Mouse (Mus musculus): Measurements from ENCODE around the gene Ubl4b.

Ubl4b gene

DNA sequence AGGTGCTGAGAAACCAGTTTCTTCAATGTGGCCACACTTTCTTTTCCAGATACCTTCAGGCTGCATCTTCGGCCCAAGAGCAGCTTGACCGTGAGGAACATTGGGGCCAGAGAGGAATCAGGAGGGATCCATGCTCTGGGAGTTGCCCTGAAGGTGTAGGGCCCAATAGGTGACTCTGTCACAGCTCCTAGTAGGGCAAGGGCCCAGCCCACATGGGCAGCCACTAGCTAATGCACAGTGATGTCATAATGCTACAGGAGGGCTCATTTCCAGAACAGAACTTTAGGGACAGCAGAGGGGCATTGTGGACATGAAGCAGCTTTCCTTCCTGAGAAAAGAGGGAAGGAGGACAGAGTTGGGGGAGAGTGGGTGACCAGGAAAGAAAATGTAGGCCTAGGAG lies at the start of gene Ubl4b:
Gene Ubl4b, minus strand, starts transcription at position 232 of the 400 bp plus-strand sequence.
- DNase-seq (ENCODE audit: low spot score): no peak

DNA sequence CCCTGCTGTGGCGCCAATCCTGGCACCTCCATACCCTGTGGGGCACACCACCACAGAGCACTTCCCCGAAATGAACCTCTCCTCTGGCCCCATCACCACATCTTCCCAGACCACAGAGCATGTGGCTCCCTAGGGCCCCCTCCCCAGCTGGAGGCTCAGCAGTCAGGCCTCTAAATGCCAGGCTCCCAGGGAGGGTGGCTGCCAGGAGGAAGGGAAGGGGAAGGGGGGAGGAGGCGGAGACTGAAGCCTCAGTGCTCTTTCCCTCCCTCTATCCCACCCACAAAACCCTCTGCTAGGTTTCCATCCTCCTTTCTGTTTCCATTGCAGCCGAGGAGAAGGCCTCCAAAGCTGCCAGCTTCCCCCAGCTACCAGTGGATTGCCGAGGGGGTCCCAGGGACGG lies 45.3 kb upstream of the Ubl4b start:
- no peak for DNase-seq (ENCODE audit: low spot score)

DNA sequence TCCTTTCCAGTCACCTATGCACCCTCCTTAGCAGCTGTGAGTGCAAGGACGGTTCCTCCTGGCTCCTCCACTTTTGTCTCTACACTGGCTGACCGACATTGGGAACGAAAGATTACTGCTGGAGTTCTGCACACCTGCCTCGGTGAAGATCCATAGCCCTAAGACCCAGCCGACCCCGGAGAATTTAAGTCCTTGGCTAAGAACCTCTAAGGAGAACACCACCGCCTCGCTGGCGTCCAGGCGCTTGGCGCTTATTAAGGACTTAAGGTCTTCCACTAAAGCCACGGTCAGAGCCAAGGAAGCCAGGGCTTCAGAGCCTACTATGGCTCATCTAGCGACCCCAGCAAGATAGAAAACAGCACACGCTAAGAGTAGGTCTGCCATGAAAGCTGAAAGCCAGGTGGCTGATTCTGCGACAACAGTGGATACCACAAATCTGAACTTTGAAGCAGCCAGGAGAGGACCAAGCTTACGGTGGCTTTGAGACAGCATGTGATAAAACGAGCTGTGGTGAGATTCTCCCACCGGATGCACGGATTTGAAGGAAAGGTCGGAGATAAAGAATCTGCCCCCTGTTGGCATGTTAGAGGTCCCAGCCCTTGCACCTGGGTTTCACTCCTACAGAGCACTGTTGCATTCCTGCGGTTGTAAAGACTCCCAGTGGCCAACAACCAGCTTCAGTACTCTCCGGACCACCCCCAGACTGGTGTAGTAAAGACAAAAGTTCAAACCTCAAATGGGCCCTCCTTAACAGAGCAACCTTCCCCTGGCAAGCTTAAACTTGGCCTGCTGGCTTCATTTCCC lies 42.9 kb upstream of the Ubl4b start:
- DNase-seq (ENCODE audit: low spot score): no peak

DNA sequence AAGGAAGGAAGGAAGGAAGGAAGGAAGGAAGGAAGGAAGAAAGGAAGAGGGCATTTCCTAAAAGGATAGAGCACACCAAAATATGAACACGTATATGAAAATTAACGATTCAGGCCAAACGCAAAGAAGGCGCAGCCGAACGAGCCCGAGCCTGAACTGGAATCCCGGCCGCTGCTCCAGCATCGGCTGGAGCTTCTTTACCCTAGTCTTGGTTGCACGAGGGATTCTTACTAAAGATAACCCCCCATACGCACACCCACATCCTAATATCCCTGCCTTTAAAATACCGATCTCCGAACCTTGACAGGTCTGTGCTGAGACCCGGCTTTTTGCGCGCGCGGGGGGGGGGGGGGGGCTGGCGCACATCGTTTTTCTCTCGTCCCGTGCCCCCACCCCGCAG lies 42.3 kb upstream of the Ubl4b start:
- DNase-seq (ENCODE audit: low spot score): no peak

DNA sequence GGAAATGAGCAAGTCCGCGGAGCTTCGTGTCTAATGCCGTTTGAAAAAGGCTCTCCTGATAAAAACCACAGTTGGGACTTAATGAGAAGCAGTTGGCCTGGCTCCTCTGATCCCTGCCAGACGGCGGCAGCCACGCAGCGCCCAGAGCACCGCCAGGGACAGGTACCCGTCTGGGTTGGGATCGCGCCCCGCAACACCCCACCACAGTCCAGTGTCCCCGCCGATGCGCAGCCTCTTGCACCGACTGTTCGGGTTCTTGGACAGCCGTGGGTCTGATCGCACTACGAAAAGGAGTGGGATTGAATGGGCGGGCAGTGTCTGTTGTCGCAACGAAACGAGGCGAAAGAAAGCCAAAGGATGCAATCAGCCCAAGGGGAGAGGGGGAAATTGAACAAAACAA lies 41.7 kb upstream of the Ubl4b start:
- no peak for DNase-seq (ENCODE audit: low spot score)

DNA sequence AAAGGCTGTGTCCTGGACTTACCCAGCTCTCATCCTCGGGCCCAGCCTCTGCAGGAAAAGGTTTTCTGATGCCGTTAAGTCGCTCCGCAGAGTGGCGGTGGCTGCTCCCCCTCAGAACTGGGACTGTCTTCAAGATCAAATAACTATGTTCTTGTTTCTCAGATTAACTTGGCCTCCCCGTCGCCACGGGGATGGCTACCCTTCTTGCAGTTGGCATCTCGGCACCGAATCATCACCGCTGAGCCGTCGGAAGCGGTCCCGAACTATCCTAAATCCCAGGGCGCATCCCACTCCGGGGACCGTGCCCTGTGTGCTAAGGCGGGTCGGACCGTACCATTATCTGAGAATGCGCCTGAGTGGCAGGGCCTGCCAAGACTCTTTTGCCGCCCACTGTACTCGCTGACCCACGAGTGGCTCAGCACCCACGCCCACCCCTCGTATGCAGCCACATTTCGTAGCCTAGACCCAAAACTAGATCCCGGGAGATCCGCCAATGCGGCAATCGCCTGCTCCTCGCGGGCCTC lies 41.1 kb upstream of the Ubl4b start:
- no peak for DNase-seq (ENCODE audit: low spot score)

DNA sequence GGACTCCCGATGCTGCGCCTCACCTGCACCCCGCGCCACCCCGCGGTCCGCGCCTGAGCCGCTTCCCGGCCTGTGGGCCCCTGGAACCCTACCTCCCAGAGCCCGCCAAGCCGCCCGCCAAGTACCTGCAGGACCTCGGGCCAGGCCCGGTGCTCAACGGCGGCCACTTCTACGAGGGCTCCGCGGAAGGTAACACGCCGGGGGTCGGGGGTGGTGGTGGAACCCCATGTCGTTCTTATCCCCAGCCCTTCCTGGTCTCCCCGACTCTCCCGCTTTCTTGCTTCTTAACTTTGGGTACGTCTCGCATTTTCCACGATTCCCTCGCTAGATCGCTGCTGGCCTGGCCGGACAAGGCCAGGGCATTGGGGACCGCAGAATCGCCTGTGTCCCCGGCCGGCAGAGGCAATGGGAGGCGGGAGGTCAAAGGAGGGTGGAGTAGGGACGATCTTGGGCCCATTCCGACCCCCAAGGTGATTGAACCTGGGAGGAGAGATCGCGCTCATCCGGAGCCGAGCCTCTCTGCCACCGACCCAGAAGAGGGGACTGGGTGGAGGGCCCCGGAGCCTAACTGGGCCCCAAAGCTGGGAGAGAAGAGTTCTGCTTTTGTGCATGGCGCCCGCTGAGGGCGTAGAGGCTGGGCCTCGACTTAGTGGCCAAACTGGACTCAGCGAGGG lies 40.5 kb upstream of the Ubl4b start:
- no peak for DNase-seq (ENCODE audit: low spot score)

DNA sequence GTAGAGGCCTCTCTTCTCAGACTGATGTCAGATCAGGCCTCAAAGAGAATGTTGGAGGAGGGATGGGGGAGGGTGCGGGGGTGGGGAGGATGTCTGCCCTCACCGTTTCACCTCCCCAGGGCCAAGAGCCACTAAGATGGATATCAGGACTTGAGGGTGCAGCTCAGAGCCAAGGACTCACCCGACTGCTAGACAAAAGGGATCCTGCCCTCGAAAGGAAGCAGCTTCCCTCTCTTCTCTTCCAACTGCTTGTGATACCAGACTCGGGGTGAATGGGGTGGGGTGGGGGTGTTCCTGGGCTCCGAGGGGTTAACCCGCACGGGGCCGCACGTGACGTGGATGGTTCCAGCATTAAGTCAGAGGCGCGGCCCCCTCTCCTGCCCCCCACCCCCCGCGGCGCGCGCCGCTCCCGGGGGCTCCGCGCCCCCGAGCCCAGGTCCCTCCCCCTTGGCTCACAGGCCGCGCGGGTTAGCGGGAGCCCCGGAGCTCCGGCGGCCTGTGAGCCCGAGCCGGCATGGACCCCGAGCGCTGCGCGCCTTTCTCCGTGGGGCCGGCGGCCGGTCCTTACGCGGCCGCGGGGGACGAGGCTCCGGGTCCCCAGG lies 39.9 kb upstream of the Ubl4b start, which contains the start of gene Alx3:
Gene Alx3, plus strand, starts transcription at position 370 of the 602 bp plus-strand sequence.
- no peak for DNase-seq (ENCODE audit: low spot score)

DNA sequence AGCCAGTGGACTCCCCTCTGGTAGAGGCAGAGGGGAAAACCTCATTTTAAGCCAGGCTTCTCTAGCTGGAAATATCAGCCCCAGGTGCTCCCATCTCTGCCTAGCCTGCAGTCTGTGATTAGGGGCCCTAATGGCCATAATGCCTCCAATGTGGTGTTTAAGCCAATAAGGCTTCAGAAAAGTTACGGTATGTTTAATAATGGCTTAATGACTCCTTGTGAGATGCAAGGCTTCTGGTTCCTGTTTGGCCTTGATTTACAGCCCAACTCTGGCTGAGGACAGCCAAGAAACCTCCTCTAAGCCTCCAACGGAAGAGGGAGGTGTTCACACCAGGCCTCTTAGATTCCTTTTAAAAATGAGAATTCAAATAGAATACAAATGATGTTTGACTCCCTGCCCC lies 38.8 kb upstream of the Ubl4b start:
- DNase-seq (ENCODE audit: low spot score): no peak

DNA sequence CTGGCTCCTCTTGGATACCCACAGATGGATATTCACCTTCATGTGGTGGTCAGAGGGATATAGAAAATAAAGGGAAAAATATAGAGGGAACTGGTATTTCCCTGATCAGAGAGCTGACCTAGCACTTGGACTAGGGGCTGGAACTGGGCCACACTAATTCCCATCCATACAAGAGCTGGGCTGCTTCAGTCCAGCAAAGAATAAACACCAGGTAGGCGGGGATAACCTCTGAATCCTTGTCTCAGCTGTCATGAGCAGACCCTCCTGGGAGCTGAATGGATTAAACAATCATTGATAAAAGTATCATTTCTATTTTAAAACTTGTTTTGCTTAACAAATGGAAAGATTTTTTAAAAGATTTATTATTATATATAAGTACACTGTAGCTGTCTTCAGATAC lies 36.7 kb upstream of the Ubl4b start:
- DNase-seq (ENCODE audit: low spot score): no peak

DNA sequence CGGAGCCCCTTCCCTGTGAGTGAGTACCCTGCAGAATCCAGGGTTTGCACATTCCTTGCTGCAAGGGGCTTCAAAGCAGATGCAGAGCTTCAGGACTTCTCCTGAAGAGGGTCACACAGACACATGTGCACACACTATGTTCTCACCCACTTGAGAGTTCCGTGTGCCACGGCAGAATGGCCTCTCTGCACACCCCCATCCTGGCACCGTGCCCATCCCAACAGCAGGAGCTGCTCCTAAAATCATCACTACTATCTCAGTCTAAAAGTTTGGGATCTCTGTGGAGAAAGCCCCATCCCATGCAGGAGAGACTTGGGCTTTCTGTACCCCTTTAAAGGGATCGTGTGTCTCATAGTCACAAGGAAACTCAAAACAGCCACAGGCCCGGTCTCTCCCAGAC lies 31.6 kb upstream of the Ubl4b start:
- no peak for DNase-seq (ENCODE audit: low spot score)

DNA sequence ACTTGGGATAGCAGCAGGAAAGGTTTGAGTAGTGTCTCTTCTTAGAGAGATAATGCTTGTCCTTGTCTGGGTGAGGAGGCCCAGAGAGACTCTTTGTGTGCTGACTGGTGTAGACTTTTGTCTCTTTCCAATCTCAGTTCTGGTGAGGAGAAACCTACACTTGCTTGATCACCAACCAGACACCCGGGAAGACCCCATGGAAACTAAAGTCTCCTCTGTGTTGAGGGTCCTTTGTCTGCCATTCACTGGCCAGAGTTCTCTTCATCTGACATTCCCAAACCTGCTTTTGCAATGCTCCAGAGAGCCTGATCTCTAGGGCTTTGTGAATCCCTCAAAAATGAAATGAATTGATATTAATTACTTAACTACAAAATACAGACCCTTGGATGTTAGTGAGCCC lies 29.0 kb upstream of the Ubl4b start:
- DNase-seq (ENCODE audit: low spot score): no peak

DNA sequence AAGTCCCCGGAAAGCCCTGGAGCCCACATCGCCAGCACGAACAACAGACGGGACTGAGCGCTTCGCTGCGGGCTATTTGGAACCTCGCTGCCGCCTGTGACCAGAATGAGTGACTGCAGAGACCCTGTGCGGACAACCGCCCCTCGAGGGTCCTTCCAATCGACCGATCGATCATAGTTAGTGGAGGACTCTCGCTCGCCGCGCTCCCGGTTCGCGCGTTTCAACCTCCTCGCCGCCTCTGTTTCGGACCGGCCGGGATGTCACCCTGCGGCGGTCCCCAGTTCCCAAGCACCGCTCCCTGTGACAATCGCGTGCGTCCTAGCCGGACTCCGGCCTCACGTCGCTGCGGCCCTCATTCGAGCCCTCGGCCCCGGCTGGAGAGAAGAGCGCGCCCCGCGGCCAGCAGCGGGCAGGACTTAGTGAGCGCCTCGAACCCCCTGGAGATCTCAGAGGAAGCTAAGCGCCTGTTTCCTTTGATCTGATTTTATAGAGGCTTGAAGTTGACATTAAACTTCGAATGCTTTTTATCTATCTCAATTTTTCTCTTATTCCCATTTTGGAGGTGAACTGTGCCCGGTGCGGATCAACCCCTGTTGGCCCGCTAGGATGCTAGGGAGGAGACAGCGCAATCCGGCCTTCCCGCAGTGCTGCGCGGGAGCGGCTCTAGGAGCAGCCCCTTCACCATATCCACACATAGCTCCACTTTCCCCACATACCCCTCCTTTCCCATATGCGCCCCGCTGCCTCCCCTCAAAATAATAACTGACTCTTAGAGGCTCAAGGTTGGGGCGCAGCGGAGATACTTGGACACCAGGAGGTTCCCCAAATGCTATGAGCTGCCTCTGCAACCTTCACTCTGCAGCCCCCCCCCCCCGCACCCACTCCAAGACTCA lies 28.2 kb upstream of the Ubl4b start:
- DNase-seq (ENCODE audit: low spot score): no peak

DNA sequence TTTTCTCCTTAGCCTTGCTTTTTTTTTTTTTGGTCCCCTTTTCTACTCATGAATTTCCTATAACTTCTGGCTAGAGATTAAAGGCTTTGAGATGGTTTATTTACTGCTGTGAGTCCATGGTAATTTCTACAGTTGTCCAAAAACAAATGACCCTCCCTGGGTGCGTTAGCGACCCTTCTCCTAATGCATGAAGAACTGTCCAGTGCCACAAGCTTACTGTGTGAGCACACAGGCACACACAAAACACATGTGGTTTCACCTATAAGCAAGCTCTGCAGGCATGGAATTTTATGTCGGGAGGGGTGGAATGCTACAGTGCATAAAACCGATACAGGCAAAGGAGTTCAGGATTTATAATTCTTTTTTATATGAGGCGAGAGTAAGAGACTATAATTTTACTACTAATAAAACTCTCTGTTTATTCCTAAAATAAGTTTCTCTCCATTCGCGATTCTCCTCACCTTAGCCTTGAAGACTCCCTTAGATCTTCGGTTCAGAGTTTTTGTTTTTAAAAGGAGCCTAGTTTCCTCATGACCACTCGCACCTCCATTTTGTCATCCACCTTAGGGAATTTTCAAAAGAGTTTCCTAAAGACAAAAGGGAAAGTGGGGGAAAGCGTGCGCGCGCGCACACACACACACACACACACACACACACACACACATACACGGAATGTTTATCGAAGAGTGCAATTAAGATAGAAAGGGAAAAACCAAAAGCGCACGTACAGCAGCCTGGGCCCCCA lies 27.4 kb upstream of the Ubl4b start:
- no peak for DNase-seq (ENCODE audit: low spot score)

DNA sequence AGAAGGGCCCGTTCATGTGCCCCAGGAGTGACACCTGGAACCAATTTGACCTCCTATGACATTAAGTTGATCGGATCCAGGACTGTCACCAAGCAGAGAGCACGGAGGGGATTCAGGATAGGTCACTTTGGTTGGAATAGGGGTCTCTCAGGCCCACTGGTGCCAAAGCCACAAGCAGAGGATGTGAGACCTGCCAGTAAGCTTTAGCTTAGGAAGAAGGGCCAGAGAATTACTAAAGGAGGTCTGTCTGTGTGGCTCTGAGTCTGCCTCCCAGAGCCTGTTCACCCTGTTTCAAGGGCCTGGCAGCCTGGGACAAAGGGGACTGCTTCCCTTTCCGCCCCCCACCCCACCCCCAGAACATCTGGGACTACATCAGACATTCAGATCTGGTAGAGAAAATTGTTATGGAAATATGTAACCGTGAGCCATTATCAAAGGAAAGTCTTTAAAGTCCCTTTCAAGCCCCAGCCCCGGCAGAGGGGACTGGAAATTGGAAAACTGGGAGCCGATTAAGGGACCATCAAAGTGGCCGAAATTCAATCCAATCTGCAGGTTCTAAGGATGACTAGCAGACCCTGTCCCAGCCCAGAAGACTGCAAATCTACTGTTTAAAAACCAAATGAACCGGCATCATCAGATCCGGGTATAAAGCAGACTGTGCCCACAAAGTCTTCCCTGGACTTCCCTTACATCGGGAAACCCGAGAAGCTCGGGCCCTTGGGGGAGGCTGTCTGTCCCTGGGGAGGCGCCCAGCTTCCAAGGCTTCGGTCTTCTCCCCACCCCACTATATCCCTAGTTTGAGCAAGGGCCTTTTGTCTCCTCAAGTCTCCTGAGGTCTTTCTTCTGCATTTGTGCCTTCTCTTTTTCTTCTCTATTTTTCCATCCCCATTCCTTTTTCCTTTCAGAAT lies 26.5 kb upstream of the Ubl4b start:
- no peak for DNase-seq (ENCODE audit: low spot score)

DNA sequence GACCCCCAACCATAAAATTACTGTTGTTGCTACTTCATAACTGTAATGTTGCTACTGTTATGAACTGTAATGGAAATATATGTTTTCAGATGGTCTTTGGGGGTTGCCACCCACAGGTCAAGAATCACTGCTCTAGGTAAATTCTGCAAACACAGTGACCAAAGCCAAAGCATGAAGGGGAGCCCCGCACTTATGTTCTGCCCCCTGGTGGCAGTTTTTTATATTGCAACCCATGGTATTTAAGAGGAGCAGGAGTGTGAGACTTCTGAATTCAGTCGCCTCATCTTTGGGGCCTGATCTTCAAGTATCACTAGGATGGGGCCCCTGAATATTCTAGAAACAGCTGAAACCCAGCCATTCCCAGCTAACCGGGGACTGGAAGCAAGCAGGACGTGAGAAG lies 24.6 kb upstream of the Ubl4b start:
- no peak for DNase-seq (ENCODE audit: low spot score)

DNA sequence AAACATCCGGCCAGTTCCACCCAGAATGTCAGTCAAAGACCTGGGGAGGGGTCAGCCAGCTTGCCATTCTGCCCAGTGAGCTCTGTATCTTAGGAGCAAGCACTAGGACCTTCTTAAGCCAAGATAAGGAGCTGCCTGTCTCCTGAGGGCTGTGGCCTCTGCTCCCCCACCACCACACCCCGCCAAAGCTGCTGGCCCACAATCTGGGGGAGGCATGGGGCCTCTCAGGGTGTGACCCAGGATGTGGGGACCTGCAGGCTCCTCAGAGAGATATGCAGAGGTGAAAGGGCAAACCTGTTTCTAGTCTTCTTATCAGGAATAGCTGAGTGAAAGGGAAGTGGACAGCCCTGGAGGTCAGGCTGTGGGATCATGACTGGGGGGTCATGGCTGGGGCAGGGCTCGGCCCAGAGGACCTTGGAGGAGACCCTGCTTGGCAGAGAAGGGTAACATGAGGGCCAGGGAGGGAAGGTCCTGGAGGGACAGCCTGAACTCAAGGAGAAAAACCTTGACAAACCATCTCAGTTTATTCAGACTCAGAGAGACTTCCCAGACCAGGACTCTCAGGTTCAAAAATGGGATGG lies 23.0 kb upstream of the Ubl4b start:
- DNase-seq (ENCODE audit: low spot score): no peak

DNA sequence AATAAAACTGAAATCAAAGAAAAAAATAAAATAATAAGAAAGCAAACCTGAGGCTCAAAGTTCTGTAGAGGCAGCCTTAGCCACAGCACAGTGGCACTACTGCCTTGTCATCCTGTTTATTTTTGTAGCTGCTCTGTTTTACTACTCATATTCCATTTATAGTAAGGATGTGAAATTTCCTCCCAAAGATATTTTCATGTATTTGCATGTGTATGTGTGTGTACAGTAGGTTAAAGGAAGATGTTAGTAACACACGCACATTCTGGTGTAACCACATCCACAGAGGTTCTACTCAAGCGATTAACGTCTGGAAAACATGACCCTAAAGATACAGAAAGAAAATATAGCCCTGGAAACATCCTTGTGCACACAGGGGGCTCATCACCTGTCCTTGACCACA lies 21.9 kb upstream of the Ubl4b start:
- DNase-seq (ENCODE audit: low spot score): no peak

DNA sequence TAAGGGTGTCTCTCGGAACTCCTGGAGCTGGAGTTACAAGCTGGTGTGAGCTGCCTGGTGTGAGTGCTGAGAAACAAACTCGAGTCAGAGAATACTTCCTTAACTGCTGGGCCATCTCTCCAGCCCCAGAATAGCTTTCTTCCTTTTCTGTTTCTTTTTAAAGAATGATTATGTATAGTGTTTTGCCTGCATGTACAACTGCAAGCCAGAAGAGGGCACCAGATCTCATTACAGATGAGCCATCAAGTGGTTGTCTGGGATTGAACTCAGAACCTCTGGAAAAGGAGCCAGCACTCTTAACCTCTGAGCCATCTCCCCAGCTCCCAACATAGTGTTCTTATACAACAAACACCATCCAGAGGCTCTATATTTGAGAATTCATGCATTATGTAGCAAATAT lies 16.3 kb upstream of the Ubl4b start:
- DNase-seq (ENCODE audit: low spot score): no peak

DNA sequence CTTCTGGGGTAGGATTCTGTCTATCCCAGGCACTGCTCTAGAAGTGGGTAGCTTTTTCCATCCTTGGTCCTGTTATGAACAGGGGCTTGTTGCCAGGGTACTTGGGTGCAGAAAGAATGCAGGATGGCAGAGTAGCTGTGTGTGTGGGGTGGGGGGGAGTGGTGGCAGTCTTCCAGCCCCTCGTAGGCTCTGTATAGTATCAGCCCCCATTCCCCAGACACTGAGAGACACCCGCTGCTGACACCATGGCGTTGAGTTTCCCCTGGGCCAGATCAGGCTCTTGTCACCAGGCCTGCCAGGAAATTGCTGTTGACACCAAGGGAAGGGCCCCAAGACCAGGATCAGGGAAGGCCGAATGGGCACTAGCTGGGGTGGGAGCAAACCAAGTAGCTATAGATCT lies 13.8 kb upstream of the Ubl4b start:
- DNase-seq (ENCODE audit: low spot score): no peak
